Mouse (Mus musculus): ENCODE measurements around the gene Pithd1.

The Pithd1 gene

DNA sequence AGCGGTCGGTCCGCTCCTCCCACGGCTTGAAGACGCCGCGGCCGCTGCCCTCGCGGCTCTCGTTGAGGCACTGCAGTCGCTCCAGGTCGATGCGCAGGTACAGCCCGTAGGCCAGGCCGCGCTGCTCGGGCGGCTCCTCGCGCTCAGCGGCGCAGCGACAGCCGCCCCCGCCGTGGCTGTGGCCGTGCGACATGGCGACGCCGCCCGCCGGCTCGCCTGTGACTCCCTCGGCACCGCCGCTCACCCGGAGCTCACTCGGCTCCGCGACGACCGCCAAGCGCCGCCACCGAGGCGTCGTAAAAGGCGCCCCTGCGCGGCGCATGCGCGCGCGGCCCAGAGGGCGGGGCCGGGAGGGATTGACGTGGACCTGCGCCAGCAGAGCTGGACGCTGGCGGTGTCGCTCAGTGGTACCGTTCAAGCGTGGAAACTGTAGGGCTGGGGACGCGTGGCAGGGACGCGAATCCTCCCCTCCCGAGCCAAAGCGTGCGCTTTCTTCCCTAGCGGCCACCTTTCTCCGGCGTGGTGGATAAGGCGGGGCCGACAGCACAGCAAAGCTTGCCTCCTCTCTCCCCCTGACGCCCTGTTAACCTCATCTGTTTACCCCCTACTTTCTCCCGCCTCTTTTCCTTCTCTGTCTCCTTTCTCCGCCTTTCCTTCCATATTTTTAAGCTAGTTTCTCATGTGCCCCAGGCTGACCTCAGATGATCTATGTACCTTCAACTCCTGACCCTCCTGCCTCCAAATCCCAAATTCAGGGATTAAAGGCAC, at the start of gene Pithd1:
Pithd1 (minus strand) TSS at position 322 of the 768 bp plus-strand sequence.
- DNase-seq (ENCODE audit: low read depth, low spot score) = peak; percentile 96

DNA sequence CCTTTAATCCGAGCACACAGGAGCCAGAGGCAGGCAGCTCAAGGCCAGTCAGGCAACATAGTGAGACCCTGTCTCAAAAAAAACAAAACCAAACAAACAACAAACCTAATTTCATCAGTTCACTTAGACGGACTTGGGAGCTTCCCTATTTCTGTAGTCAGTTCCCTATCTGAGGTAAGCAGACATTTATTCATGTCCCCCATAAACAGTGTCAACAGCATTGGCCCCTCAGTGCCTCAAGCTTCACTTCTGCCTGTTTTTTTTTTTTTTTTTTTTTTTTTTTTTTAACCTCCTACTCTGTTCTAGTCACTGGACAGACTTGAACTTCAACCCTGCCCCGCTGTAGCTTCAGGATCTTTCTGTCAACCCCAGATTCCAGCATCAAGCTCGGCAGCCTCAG, 48.0 kb upstream of the Pithd1 start:
- DNase-seq (ENCODE audit: low read depth, low spot score) = no peak

DNA sequence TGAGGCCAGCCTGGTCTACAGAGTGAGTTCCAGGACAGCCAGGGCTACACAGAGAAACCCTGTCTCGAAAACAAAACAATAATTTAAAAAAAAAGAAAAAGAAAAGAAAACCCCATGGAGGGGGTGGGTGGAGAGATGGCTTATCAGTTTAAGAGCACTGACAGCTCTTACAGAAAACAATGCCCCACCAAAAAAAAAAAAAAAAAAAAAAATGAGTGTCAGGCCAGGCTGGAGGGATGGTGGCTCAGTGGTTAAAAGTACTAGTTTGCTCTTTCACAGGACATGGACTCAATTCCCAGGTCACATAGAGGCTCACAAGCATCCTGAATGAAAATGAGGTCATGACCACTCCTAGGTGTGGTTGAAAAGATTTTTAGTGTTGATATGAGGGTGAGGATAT, 46.2 kb upstream of the Pithd1 start:
- no peak for DNase-seq (ENCODE audit: low read depth, low spot score)

DNA sequence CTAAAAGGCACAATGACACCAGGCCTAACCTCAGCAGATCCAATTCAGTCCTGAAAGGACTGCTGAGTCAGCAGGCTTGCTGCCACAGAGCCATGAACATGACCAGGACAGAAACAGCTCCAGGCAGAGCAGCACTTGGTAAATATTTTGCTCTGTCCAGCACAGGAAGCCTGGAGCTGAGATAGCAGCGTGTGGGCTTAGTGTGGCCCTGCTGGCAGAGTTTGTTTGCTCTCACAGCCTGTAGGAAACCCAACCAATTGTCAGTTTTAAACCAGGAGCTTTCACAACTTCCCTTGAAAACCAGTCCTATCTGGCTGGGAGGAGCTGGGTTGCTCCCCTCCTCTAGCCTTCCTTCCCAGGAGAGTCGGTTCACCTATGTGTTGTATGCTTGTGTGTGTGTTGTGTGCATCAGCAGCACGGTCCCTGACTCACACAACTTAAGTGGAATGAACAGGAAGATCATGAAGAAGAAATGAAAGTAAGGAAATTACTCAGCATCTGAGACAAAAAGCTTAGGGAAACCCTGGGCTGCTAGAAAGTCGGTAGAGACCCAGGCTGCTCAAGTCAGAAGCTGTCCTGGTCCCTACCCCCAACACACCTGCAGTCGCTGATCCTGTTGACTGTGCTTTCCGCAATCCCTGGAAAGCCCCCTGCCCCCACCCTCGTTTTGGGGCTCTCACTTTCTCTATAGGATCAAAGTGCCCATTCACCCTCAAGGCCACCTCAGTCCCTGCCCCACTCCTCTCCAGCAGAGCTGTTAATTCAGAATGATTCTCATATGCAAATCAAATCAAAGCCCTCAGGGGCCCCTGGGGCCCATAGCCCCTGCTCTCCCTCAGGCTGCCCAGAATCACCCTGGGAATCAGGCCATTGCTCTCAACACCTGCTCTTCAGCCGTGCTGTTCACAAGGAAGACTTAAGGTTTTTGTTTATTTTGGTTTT, 44.2 kb upstream of the Pithd1 start:
- DNase-seq (ENCODE audit: low read depth, low spot score) = peak; percentile 47

DNA sequence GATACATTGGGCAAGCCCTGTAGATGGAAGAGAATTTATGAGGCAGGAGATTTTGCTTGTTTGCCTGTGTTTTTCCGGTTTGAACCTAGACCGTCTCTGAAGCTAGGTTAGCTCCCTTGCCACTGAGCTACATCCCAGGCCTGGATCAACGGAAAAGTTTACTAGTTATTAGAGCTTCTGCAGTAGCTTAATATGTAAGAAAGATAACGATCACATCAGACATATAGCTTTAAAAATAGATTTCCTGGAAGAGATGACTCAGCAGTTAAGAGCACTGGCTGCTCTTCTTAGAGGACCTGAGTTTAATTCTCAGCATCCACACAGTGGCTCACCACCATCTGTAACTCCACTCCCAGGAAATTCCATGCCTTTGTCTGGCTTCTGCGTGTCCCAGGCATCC, 41.6 kb upstream of the Pithd1 start:
- peak; percentile 27 for DNase-seq (ENCODE audit: low read depth, low spot score)

DNA sequence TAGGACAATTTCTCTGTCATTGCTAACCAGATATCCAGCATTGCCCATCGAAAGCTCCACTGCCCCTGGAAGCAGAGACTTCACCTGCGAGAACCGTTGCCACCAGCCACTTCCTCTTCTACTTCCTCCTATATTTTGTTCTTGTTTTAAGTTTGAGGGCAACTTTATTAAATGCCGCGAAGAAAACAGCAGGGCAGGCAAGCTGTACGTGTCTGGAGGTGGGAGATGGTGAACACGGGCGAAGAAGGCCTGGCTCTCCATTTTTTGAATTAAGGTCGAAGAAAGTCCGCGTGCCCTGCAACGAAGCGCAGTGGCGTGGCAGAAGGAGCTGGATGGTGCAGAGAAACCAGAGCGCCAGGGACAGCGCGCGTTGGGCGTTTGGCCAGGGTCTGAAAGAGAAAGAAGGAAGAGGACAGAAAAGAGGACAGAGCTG, 41.1 kb upstream of the Pithd1 start:
- DNase-seq (ENCODE audit: low read depth, low spot score) = no peak

DNA sequence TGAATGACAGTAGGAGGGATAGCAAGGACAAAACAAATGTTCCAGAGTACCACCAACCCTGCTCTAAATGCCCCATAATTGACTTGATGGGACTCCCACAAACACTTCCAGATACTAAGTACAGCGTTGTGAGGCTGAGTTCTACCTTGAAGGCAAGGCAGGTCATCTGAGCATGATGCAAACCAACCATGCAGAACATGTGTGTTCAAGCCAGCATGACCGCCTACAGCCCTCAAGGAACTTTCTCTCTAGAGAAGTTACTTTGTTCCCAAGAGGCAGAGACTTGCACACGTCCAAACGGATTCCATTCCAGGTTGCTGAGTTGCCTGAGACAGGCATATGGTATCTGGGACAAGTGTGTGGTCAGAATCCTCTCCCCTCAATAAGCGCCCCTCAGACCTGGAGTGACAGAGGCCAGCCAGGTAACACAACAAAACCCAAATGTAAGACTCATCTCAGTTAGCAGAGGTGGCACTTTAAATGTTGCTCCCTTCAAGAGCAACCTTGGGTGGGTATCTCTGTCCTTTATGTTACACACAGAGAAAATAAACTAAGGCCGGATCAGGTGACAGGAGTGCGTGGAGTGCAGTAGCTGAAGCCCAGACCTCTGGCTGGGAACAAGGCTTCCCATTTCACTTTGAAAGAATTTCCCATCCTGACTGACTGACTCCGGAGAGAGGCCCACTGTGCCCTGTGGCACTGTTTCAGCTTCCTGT, 40.5 kb upstream of the Pithd1 start:
- DNase-seq (ENCODE audit: low read depth, low spot score) = no peak

DNA sequence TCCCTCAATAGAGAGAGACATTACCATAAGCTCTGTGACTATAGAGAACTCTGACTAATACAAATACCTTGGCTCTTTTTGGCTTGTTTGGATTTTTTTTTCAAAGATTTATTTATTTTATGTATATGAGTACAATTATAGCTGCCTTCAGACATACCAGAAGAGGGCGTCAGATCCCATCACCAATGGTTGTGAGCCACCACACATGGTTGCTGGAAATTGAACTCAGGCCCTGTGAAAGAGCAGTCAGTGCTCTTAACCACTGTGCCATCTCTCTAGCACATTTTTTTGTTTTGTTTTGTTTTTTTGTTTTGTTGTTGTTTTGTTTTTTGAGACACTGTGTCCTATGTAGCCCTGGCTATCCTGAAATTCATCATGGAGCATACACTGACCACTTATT, 38.3 kb upstream of the Pithd1 start:
- DNase-seq (ENCODE audit: low read depth, low spot score) = no peak

DNA sequence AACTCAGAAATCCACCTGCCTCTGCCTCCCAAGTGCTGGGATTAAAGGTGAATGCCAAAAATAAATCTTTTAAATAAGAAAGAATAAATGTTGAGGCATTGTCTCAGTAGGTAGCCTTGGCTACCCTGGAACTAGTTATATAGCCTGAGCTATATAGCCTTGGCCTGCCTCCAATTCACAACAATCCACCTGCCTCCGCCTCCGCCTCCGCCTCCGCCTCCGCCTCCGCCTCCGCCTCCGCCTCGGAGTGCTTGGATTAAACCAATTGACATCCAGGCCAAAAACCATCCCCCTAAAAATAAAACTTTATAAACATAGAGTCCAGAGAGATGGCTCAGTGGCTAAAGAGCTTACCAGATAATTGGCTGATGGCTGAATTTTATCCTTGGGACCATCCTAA, 35.9 kb upstream of the Pithd1 start:
- DNase-seq (ENCODE audit: low read depth, low spot score) = no peak

DNA sequence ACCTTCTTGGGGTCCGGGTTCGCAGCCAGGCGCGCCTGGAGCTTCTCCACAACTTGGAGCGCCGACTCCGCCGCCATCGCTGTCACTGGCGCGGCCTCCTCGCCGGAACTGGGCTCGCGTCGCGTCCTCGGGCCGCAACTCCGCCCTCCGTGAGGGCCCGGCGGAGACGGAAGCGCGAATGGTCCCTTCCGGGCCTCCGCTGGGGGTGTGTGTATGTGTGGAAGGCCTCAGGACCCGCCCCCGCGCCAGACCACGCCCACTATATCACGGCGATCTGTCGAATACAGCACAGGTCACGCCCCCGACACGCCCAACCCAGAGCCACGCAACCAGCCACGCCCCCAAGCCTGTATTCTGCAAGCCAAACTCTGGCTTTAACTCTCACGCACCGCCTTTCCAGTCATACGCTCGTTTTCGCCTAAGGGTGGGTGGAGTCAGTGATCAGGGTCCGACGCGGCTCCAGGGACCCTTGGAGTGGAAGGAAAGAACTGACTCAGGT, 34.5 kb upstream of the Pithd1 start, which contains the start of gene Eloa:
Eloa (minus strand) TSS at position 215 of the 499 bp plus-strand sequence.
- peak; percentile 99 for DNase-seq (ENCODE audit: low read depth, low spot score)

DNA sequence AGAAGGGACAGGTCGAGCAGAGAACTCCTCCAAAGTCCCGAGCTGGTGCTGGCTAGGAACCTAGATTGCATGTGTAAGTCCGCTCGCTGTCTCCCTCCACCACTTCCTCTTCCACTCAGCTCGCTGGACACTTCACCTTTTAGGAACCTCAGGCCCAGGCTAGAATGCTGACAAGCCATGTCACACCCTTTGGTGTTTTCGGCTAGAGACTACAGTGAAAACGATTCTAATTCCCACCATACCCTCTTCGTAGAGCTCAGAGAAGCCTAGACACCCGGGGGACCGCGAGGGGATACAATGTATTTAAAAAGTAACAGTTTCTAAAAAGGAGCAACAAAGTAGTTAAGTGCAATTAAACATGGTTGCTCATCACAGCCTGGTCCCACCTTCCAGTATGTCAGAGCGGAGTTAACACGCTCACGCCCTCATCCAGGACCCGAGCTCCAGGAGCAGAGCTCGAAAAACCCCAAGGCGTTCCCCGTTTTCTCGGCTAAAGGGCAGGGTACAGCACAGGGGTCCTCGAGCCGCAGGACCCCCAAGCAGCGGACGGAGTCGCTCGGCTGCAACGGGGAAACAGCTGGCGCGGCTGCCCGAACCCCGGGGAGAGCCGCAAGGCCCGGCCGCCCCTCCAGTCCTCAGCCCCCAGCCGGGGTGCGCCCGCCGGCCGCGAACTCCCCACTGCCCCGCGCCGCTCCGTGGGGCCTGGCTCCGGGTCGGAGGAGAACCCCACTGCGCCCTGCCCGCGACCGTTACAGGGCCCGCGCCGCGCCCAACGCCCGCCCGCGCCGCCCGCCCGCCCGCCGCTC, 33.9 kb upstream of the Pithd1 start:
- DNase-seq (ENCODE audit: low read depth, low spot score) = peak; percentile 33

DNA sequence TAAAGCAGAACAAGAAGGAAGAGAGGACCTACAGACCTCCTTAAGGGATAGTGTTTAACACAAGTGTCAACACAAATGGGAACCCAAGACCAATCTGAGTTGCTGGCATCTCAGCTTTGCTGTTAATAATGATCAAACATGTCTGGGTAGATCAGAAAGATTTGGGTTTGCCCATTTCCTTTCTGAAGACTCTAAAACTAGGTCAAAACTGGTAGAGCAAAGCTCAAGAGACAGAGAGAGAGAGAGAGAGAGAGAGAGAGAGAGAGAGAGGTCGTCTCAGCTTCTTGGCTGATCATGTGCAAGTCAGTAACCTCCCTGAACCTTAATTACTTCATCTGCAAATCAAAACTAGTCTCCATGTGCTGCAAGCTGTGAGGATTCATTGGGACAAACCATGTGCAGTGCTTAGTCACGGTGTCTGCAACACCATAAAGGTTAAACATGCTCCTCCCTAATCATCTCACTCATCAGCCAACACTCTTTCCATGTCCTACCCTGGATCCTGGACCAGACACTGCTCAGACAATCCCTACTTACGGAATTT, 29.1 kb upstream of the Pithd1 start:
- DNase-seq (ENCODE audit: low read depth, low spot score) = no peak

DNA sequence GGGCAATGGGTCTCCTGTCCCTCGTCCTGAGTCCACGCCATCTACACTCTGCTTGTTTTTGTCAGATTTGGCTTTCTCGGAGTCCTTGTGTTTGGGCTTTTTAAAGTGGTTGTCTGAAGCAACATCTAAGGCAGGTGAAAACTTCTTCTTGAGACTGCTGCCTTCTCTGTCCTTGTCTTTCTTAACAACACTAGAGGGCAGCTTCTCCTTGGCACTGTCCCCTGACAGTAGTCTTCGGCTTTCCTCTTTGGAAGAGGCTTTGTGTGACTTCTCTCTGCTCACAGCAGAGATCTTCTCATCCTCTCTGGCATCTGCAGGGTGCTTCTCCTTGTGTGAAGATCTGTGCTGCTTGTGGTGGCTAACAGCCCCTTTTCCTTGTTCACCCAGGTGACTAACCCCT, 23.5 kb upstream of the Pithd1 start:
- DNase-seq (ENCODE audit: low read depth, low spot score) = no peak

DNA sequence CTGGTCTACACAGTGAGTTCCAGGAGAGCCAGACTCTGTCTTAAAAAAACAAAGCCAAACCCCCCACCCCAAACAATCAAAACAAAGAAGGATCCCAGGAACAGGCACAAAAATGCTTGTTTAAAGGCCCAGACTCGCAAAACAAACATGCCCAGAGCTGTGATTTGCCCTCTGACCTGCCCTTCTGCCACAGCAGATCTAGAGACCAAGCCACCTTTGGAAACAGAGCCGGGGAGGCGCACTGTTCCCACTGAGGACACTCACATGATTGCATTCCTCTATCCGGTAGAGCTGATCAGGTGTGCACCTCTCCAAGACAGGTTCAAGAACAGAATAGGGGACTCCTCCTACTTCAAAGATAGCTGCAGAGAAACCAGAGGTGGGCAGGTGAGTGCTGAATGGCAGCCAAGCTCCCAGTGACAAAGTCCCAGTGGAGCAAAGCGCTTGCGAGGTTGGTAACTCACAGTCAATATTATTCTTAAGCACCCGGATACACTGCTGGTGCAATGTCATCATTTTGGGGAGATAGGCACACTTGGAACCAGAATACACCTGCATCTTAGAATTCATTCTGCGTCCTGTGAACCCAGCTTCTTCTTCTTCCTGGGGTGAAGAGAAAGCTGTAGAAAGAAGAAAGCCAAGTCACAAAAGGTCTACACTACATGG, 21.9 kb upstream of the Pithd1 start:
- DNase-seq (ENCODE audit: low read depth, low spot score) = no peak

DNA sequence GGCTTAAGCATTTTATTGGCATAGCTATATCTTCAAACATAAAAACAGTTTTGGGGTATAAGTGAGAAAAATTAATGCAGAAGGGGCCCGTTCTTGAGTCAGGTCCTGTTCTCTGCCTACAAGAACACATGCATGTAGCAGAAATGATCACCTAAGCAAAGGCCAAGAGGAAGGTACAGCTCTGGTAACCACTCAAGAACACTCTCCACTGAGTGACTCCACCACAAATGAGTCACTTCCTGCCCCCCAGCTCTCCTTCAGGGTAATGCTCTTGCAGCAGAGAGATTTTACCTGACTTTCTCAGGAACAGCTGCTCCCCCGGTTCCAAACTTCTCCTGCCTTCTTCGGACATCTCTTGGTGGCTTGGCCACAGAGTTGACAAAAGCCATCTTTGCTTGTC, 19.8 kb upstream of the Pithd1 start:
- DNase-seq (ENCODE audit: low read depth, low spot score) = no peak

DNA sequence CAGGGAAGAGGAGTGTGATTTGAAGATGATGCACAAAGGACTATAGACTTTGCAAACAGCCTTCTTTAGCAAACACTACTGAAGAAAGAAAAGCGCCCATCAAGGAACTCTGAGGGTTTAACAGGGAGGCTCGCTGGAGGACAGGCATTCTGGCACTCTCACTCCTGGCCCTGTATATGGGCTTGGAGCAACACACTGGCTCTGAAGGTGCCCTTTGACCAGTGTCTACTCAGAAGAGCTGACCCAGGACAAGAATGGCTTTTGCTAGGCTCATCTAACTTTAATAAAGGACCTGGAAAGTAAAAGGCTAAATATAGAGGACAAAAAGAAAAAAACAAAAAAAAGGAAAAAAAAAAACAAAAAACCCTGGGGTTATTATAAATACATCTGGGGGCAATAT, 17.9 kb upstream of the Pithd1 start:
- no peak for DNase-seq (ENCODE audit: low read depth, low spot score)

DNA sequence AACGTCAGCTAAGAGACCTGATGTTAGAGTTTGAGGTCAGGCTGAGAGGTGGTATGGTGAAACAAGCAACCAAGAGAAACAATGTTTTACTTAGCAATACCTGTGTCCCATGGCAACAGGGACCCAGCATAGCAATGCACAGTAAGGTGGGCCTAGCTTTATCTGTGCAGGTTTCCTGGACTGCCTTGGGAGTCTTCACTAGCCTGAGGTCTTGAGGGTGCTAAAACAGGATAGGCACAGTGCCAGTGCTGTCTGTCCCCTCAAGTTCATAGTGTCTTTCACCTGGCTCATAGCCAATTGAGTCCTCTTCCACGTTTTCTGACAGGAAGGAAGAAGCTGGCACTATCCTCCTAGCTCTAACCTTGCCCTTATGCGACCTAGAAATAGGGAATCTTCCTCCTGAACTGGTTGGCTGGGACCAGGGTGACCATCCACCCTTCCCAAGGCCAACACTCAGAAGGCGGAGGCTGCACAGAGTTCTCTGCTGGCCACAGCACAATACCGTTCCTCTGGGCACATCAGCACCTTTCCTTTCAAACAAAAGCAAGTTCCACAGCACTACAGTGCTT, 17.1 kb upstream of the Pithd1 start:
- no peak for DNase-seq (ENCODE audit: low read depth, low spot score)

DNA sequence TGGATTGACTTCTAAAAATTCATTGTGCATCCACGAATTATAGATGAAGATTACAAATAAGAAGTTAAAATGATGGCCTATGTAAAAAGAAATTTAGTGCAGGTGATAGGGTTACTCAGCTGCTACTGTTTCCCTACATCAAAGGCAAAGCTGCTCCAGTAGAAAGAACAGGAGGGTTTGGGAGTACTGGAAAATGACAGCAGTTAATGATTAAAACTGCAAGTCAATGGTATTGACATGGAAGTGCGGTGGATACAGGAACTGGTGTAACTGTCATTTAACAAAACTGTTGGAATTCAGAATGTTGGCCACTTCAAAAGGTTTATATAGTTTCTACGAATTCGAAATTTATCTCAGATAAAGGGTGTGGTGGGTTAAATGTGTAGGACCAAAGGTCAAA, 8.1 kb upstream of the Pithd1 start:
- DNase-seq (ENCODE audit: low read depth, low spot score) = no peak

DNA sequence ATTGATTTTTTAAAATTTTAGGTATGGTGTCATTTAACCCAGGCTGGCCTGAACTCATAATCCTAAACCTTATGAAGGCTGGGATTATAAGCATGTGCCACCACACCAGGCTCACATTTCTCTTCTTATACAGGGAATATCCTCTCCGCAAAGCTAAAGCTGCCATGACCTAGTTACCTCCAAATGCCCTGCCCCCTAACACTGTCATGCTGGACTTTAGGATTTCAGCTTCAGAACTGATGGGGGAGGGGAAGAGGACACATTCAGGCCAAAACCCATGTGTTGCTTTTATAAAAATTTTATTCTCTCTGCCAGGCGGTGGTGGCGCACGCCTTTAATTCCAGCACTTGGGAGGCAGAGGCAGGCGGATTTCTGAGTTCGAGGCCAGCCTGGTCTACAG, 6.9 kb upstream of the Pithd1 start:
- DNase-seq (ENCODE audit: low read depth, low spot score) = no peak

DNA sequence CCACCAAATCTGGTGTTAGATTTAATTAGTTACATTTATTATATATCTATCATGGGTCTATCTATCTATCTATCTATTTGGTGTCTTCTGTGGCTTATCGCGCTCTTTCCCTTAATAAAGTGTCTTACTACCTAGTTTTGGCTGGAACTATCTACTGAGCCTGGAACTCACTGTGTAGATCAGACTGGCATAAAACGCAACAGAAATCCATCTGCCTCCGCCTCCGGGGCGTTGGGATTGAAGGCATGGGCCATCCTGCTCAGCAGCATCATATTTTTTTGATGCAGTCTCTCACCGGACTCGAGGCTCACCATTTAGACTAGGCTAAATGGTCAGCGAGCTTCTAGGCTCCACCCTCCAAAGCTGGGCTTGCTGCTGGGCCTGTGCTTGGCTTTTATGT, 650 bp upstream of the Pithd1 start:
- no peak for DNase-seq (ENCODE audit: low read depth, low spot score)

Data from brain, adult 2 months (tissue).